Mouse (Mus musculus) midbrain, embryonic 15.5 days (tissue): Measurements from ENCODE around the gene Kcnab1. TPM values are rescaled to one million over a fixed set of nuclear protein-coding genes. Genes with fewer than 3 reads are reported as not detected.
A peak's percentile ranks its signal among the peaks of the same experiment; 100 is the strongest.

ENCODE experiments used
- ATAC-seq: fragments of 200-750 bp; cut with Nextera tagmentation; replicated peaks from 2 replicates; pipeline ENCODE4 v1.8.0; 2017; ENCODE audit warnings: moderate TSS enrichment
- H3K27ac ChIP-seq: fragments of 300-500 bp; sonication (generic); 2 replicates; pipeline ENCODE4 v1.5.1; 2015; ENCODE audit warnings: mild to moderate bottlenecking, inconsistent platforms
- H3K27me3 ChIP-seq: fragments of 300-500 bp; sonication (generic); replicated peaks from 2 replicates; pipeline ENCODE4 v1.6.1; 2015; ENCODE audit warnings: inconsistent platforms
- H3K36me3 ChIP-seq: fragments of 300-500 bp; sonication (generic); replicated peaks from 2 replicates; pipeline ENCODE4 v1.6.1; 2015; ENCODE audit warnings: inconsistent platforms
- H3K4me1 ChIP-seq: fragments of 300-500 bp; sonication (generic); 2 replicates; pipeline ENCODE4 v1.6.1; 2015; ENCODE audit warnings: inconsistent platforms
- H3K4me2 ChIP-seq: fragments of 300-500 bp; sonication (generic); 2 replicates; pipeline ENCODE4 v1.6.1; 2015; ENCODE audit warnings: inconsistent platforms, mild to moderate bottlenecking, moderate library complexity
- H3K4me3 ChIP-seq: fragments of 300-500 bp; sonication (generic); 2 replicates; pipeline ENCODE4 v1.5.1; 2015; ENCODE audit warnings: mild to moderate bottlenecking, inconsistent platforms
- H3K9ac ChIP-seq: fragments of 300-500 bp; sonication (generic); 2 replicates; pipeline ENCODE4 v1.6.1; 2015; ENCODE audit warnings: mild to moderate bottlenecking, inconsistent platforms
- H3K9me3 ChIP-seq: fragments of 300-500 bp; sonication (generic); 2 replicates; pipeline ENCODE4 v1.6.1; 2016; ENCODE audit warnings: inconsistent platforms
- WGBS: fragments of 180-500 bp; shearing (Covaris S2); methylation state at CpG from one replicate; pipeline ENCODE4 v1.1.7; 2015; ENCODE audit warnings: mixed read lengths; 5-methylcytosine and 5-hydroxymethylcytosine counted together
- polyA plus RNA-seq: library from polyadenylated mRNA; unstranded; fragments of >200 nt; fragmentation: Nextera tagmentation; extraction: Ambion mirVana; gene quantifications from 2 replicates; pipeline ENCODE4 v1.2.1, GENCODE M21; 2015

Kcnab1 gene
- polyA plus RNA-seq = 5.7 and 6.1 TPM in 2 replicates

DNA sequence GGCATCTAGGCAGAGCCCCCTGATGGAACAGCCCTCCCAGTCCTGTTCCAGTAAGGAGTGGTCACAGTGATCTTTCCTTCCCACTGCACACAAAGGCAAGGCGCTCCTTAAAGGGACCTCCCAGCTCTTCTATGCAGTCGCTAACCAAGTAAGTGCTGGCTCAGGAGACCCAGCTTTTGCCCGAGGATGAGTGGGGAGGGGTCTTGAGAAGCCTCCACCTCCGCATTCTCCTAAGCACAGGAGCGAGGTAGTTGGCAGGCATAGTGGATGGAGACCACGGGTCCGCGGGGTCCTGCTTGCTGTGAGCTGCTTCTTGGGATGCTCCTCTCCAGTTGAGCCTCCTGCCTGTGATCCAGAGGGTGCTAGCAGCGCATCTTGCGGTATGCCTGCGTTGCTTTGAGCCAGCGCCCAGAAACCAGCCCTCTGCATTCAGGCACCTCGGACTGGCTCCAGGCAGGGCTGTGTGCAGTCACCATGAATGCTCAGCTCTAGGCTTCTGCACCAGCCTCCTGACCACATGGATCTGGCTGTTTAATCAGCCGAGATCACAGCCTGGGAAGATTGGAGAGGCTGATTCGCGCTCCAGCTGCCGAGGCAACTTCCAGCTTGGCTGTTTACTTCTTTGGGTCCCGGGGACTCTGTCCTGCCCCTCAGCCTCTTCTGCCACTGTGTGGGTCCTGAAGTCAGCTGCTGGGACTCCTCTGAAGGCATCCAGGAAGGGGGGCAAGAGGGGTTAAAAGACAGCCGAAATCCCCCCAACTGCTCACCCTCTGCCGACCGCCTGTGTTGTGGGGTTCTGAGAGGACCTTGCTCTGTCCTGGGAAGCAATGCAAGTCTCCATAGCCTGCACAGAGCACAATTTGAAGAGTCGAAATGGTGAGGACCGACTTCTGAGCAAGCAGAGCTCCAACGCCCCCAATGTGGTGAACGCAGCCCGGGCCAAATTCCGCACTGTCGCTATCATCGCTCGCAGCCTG lies at the start of gene Kcnab1:
TSS of gene Kcnab1 (plus strand) at position 440 of the 977 bp plus-strand sequence.
- H3K4me2 ChIP-seq = peak within 1 kb of the TSS; percentile 97
- H3K27ac ChIP-seq = no peak within 1 kb of the TSS
- peak within 1 kb of the TSS; percentile 54 for H3K9ac ChIP-seq
- no peaks in the 10 kb centered on the region for H3K27me3 ChIP-seq
- no peaks in the 10 kb centered on the region for H3K36me3 ChIP-seq
- WGBS = under 1% methylated on average over 30 of the region's 30 CpGs
- H3K4me3 ChIP-seq = peak within 1 kb of the TSS; percentile 50
- peak; percentile 92 for ATAC-seq
- peaks cover 17% of the 10 kb centered on the region for H3K4me1 ChIP-seq
- no peaks in the 10 kb centered on the region for H3K9me3 ChIP-seq

DNA sequence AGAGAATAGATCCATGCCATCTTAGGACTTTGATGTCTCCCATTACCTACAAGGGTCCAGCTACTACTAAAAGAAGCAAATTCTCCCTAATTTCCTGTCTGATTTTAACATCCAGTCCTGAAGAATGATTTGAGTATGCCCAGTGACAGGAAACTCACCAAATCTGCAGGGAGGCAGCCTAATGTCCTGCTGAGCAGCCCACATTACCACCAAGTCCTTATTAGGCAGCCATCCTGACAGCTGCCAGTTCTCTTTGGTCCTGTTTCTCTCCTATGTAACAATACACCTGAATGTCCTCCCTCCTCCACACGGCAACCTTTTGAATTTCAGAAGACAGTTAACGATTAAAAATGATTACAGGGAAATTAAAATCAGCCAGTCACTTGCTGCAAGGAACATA lies 20.9 kb upstream of the Kcnab1 start:
- no peak for ATAC-seq
- no peak overlapping the region for H3K27ac ChIP-seq
- H3K4me3 ChIP-seq = no peak overlapping the region
- H3K9ac ChIP-seq = no peak overlapping the region
- no peaks in the 10 kb centered on the region for H3K36me3 ChIP-seq
- H3K4me2 ChIP-seq = no peak overlapping the region
- H3K9me3 ChIP-seq = no peaks in the 10 kb centered on the region
- WGBS = 75% methylated on average over 2 of the region's 2 CpGs
- no peaks in the 10 kb centered on the region for H3K27me3 ChIP-seq
- H3K4me1 ChIP-seq = no peaks in the 10 kb centered on the region

DNA sequence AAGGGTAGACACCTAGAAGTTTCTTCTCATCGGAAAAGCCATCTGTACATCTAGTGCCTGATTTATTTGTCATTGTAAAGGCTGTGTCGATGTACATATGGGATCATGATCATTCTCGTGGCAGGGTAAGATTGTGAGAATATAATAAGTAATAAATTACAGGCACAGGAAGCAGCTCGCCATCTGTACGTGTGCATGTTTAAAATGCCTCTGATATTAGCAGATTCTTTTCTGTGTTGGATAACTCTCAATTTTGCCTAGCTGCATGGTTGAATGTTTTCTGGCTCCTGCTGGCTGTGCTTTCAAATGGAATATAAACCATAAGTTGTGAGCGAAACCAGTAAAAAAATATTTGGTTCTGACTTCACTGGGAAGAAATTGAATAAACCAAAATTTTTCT lies 5.1 kb upstream of the Kcnab1 start:
- 84% methylated on average over 6 of the region's 6 CpGs for WGBS
- Histone ChIP-seq H3K27me3 (no peaks in the 10 kb centered on the region), H3K27ac (no peak overlapping the region), H3K4me2 (no peak overlapping the region), H3K4me1 (peaks cover 7% of the 10 kb centered on the region), H3K9ac (no peak overlapping the region), H3K36me3 (no peaks in the 10 kb centered on the region), H3K4me3 (no peak overlapping the region), H3K9me3 (no peaks in the 10 kb centered on the region)
- no peak for ATAC-seq

DNA sequence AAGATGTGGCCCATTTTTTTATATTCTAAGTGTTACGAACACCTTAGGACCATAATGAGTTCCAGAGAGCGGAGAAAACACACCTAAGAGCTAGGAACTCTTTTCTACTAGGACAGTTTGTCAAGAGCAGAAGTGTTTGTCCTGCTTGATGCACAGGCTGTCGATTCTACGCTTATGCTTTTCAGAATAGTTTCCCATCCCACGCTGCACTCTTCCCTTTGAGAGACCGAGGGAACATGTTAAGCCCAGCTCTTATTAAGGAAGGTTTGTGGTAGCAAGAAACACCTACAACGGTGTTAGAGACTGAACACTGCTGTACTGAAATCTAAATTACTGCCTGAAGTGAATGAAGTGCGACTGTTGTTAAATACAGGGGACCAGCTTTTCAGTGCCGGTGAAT lies 1.0 kb downstream of the Kcnab1 start:
- 69% methylated on average over 9 of the region's 9 CpGs for WGBS
- no peak for ATAC-seq
- Histone ChIP-seq H3K27me3 (no peaks in the 10 kb centered on the region), H3K4me3 (peak overlapping the region; percentile 50), H3K9ac (0 out of 2 replicates have a peak overlapping the region, but pooled peaks have one; percentile 54), H3K9me3 (no peaks in the 10 kb centered on the region), H3K4me2 (peak overlapping the region; percentile 97), H3K4me1 (peaks cover 17% of the 10 kb centered on the region), H3K36me3 (no peaks in the 10 kb centered on the region), H3K27ac (no peak overlapping the region)

DNA sequence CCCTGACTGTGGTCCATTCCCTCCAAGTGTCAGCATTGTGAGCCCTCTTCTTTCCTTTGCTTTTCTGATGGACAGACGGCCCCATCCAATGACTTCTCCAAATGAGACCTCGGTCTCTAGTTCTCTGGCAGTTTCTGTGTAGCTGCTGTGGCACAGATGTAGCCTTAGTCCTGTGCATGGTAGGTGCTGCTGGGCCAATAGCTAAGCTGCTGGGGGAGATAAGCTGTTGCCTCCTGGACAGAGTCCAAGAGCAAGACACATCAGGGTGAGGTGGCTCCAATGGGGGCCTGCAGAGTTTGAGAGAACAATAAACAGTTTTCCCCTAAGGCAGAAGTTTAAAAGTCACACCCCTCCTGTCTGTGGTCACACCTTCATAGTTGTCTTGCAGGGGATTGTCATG lies 2.0 kb downstream of the Kcnab1 start:
- 88% methylated on average over 2 of the region's 2 CpGs for WGBS
- H3K27ac ChIP-seq = no peak overlapping the region
- no peak overlapping the region for H3K4me3 ChIP-seq
- H3K27me3 ChIP-seq = no peaks in the 10 kb centered on the region
- no peak overlapping the region for H3K9ac ChIP-seq
- H3K4me2 ChIP-seq = no peak overlapping the region
- peaks cover 17% of the 10 kb centered on the region for H3K4me1 ChIP-seq
- H3K36me3 ChIP-seq = no peaks in the 10 kb centered on the region
- no peak for ATAC-seq
- no peaks in the 10 kb centered on the region for H3K9me3 ChIP-seq

DNA sequence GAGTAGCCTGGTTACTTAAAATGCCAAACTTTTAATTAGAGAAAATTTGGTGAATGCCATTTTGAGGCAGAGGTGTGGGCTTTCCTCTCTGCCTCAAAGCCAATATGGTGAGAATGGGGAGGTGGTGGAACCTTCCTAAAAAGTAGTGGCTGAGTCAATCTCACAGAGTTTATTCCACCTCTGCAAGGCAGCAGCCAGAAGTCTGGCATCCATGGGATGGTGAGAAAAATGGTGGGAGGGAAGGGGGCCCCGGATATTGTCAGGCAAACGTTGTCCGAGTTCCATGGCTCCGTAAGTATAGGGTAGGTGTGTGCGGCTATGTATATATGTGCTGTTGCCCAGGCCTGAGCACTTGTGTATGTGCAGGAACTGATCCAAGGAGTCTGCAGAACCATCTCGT lies 6.0 kb downstream of the Kcnab1 start:
- Histone ChIP-seq H3K4me1 (0 out of 2 replicates have a peak, but pooled peaks cover 1% of the 10 kb centered on the region), H3K9ac (no peak overlapping the region), H3K36me3 (no peaks in the 10 kb centered on the region), H3K4me3 (no peak overlapping the region), H3K4me2 (no peak overlapping the region), H3K9me3 (no peaks in the 10 kb centered on the region), H3K27me3 (no peaks in the 10 kb centered on the region), H3K27ac (no peak overlapping the region)
- 93% methylated on average over 6 of the region's 6 CpGs for WGBS
- no peak for ATAC-seq

DNA sequence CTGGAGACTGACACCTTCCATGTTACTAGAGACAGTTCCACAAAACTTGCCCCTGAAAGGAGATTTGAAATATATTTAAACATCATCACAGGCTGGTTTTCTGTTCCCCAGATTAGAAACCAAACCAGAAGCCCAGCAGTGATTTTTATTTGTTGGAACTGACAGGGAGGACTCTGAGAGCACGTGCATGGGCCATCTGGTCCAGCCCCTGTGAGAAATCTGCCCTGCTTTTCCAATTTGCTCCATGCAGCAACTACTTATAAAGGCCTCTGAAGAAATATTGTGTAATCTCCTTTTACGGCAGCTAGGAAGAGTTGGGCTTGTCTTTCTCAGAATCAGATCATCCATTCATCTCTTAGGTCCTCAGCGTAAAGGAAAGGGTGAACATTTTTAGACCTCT lies 7.8 kb downstream of the Kcnab1 start:
- no peak overlapping the region for H3K9ac ChIP-seq
- no peaks in the 10 kb centered on the region for H3K9me3 ChIP-seq
- H3K4me2 ChIP-seq = no peak overlapping the region
- no peak overlapping the region for H3K27ac ChIP-seq
- 72% methylated on average over 3 of the region's 3 CpGs for WGBS
- ATAC-seq = no peak
- no peaks in the 10 kb centered on the region for H3K4me1 ChIP-seq
- H3K36me3 ChIP-seq = no peaks in the 10 kb centered on the region
- no peaks in the 10 kb centered on the region for H3K27me3 ChIP-seq
- H3K4me3 ChIP-seq = no peak overlapping the region

DNA sequence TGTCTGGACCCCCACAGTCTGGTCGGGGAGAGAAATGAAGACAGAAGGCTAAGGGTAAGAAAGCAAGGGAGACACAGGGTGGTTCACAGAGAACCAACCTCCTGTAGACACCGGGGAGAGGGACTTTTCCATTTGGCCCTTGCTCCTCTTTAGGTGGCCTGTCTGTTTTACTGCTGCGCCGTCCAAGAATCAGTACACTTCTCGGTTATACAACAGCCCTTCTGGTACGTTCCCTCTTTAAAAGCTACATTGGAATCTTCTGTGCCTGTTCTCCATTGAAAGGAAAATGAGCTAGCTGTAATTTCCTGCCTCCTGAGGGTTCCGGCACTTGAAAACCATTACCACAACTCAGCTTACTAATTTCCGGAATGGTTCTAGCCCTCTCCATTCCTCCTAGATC lies 8.2 kb downstream of the Kcnab1 start:
- Histone ChIP-seq H3K4me3 (no peak overlapping the region), H3K36me3 (no peaks in the 10 kb centered on the region), H3K9me3 (no peaks in the 10 kb centered on the region), H3K4me1 (no peaks in the 10 kb centered on the region), H3K27me3 (no peaks in the 10 kb centered on the region), H3K9ac (no peak overlapping the region), H3K27ac (no peak overlapping the region), H3K4me2 (no peak overlapping the region)
- WGBS = 83% methylated on average over 8 of the region's 8 CpGs
- no peak for ATAC-seq

DNA sequence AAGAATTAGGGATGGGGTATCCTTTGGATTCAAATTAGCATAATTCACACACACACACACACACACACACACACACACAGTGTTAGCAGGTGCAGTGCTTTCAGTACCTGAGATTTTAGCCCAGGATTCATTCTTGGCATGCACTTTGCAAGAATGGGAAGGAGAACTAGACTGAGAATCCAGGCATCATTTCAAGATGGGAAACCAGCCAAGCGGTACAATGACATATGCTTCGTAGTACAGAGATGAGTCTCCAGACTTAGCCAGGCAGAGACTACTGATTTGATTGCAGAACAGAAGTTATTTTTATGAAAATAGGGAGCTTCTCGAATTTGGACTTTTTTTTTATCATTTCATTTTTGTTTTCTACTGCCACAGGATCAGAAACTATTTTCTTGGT lies 15.8 kb downstream of the Kcnab1 start:
- WGBS = 75% methylated on average over 3 of the region's 3 CpGs
- Histone ChIP-seq H3K4me2 (no peak overlapping the region), H3K27ac (no peak overlapping the region), H3K9me3 (no peaks in the 10 kb centered on the region), H3K4me1 (no peaks in the 10 kb centered on the region), H3K9ac (no peak overlapping the region), H3K27me3 (no peaks in the 10 kb centered on the region), H3K36me3 (no peaks in the 10 kb centered on the region), H3K4me3 (no peak overlapping the region)
- no peak for ATAC-seq

DNA sequence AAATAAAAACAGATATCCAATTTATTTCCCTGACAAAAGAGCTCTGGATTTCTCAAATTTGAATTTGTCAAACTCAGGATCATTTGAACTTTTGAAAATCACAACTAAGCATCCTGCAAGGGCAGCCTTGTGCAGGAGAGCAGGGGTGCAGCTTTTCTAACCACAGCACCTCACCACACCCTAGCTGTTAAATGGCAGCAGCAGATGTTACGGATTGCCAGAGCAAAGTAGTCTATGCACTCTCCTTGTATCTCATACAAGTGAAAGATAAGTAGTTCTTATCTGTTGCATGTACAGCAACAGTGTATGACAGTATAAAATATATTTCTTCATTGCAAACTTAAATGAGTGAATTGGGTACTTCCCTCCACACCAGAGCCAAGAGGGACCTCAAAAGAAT lies 20.4 kb downstream of the Kcnab1 start:
- Histone ChIP-seq H3K27me3 (no peaks in the 10 kb centered on the region), H3K9ac (no peak overlapping the region)
- ATAC-seq = no peak

DNA sequence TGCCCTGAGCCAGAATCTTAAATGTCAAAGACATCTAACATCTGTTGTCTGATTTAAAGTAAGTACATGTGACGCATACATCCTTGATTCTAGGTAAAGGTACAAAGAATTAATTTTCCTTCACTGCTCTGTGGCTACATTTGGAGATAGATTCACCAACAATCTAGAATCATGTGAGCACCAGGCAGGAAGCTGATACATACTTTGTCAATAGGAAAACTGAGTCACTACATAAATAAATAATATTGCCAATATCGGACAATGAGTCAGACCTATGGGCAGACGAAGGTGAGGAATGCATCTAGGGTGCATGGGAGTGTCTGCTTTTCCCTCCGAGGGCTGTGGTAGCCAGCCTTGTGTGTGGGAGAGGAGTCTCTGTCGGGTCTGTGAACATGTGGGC lies 25.7 kb downstream of the Kcnab1 start:
- no peaks in the 10 kb centered on the region for H3K9me3 ChIP-seq
- H3K9ac ChIP-seq = no peak overlapping the region
- H3K4me2 ChIP-seq = no peak overlapping the region
- 84% methylated on average over 5 of the region's 5 CpGs for WGBS
- H3K4me3 ChIP-seq = no peak overlapping the region
- H3K27ac ChIP-seq = no peak overlapping the region
- no peaks in the 10 kb centered on the region for H3K36me3 ChIP-seq
- ATAC-seq = no peak
- H3K4me1 ChIP-seq = no peaks in the 10 kb centered on the region
- H3K27me3 ChIP-seq = no peaks in the 10 kb centered on the region

More for the DNA sequence above, 20.4 kb downstream of the Kcnab1 start:
- Histone ChIP-seq H3K4me2 (no peak overlapping the region), H3K9me3 (no peaks in the 10 kb centered on the region), H3K36me3 (no peaks in the 10 kb centered on the region), H3K4me3 (no peak overlapping the region), H3K4me1 (no peaks in the 10 kb centered on the region), H3K27ac (no peak overlapping the region)
- 89% methylated on average over 1 of the region's 1 CpGs for WGBS

DNA sequence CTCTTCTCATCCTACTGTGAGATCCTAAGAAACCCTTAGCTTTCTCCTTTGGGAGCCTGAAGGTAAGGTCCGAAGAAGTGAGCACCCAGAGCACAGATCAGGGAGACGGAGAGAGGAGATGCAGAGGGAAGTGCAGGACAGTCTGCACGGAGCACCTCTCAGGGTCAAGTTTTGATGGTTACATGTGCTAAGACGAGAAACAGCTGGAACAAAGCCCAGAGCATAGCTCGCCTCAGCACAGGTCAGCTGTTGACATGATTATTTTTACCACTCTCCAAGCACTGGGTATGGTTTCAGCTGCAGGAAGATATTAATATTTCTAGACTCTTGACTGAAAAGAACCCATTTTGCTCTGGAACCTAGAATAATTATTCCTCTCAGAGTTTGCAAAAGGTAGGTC lies 27.7 kb downstream of the Kcnab1 start:
- no peaks in the 10 kb centered on the region for H3K36me3 ChIP-seq
- no peak for ATAC-seq
- no peak overlapping the region for H3K27ac ChIP-seq
- WGBS = 87% methylated on average over 5 of the region's 5 CpGs
- no peaks in the 10 kb centered on the region for H3K9me3 ChIP-seq
- no peaks in the 10 kb centered on the region for H3K27me3 ChIP-seq
- H3K4me3 ChIP-seq = no peak overlapping the region
- H3K4me1 ChIP-seq = no peaks in the 10 kb centered on the region
- H3K4me2 ChIP-seq = no peak overlapping the region
- no peak overlapping the region for H3K9ac ChIP-seq

DNA sequence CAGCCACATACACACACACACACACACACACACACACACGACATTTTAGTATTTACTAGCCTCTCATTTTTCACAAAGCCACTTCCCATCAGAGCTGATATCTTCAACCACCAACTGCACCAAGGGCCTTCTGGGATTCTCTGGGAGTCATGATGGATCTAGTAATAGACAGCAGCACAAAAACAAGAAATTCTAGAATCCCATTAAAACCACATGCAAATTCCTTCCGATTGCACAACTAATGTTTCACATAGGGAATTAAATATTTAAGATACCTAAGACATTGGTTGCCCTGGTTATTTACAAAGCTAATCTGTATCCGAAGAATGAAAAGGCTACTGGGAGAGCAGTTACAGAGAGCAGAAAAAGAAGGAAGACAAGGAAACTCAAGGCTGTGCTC lies 29.6 kb downstream of the Kcnab1 start:
- Histone ChIP-seq H3K9me3 (no peaks in the 10 kb centered on the region), H3K36me3 (no peaks in the 10 kb centered on the region), H3K4me1 (no peaks in the 10 kb centered on the region), H3K27ac (no peak overlapping the region), H3K9ac (no peak overlapping the region), H3K4me3 (no peak overlapping the region), H3K27me3 (no peaks in the 10 kb centered on the region), H3K4me2 (no peak overlapping the region)
- WGBS = 80% methylated on average over 3 of the region's 3 CpGs
- ATAC-seq = no peak
